Mouse (Mus musculus) MEL (cell line): Measurements from ENCODE around the gene Ctdnep1. TPM values are rescaled to one million over a fixed set of nuclear protein-coding genes. Genes with fewer than 3 reads are reported as not detected.

ENCODE experiments used
- DNase-seq: peaks from one replicate; pipeline ENCODE4 v3.0.0; 2011; ENCODE audit warnings: low read depth, low spot score
- H3K27ac ChIP-seq: 2 replicates; pipeline ENCODE4 v1.5.1; 2012; ENCODE audit warnings: low read depth, mild to moderate bottlenecking, control low read depth, low read length, moderate library complexity; ENCODE audit not compliant: control insufficient read depth
- H3K27me3 ChIP-seq, 2 experiments: fragments of 150-350 bp in 1 of 2; sonication (generic) in 1 of 2; 2 replicates each; pipeline ENCODE4 v1.6.1; 2012; ENCODE audit warnings: low read length in 2 of 2, mild to moderate bottlenecking in 2 of 2, improper control_type of control experiment in 1 of 2, moderate library complexity in 1 of 2; ENCODE audit not compliant: insufficient read depth in 2 of 2, control insufficient read depth in 1 of 2
- H3K36me3 ChIP-seq, 2 experiments: 2 replicates each; pipeline ENCODE4 v1.6.1; 2012 to 2014; ENCODE audit warnings: low read length in 2 of 2, improper control_type of control experiment in 1 of 2, inconsistent platforms in 1 of 2, mild to moderate bottlenecking in 1 of 2; ENCODE audit not compliant: insufficient read depth in 2 of 2, control insufficient read depth in 1 of 2
- H3K4me1 ChIP-seq, 2 experiments: fragments of 150-350 bp in 1 of 2; sonication (generic) in 1 of 2; 2 replicates each; pipeline ENCODE4 v1.6.1; 2012; ENCODE audit warnings: low read length in 2 of 2, improper control_type of control experiment in 1 of 2, mild to moderate bottlenecking in 1 of 2; ENCODE audit not compliant: insufficient read depth in 2 of 2, control insufficient read depth in 1 of 2
- H3K4me3 ChIP-seq, 2 experiments: fragments of 150-350 bp in 1 of 2; sonication (generic) in 1 of 2; 2 replicates each; pipeline ENCODE4 v1.5.1; 2012; ENCODE audit warnings: low read depth in 2 of 2, low read length in 2 of 2, mild to moderate bottlenecking in 2 of 2, moderate library complexity in 2 of 2, control low read depth in 1 of 2, improper control_type of control experiment in 1 of 2; ENCODE audit not compliant: control insufficient read depth in 1 of 2, insufficient read depth in 1 of 2
- H3K79me2 ChIP-seq: 2 replicates; pipeline ENCODE4 v1.6.1; 2012; ENCODE audit warnings: mild to moderate bottlenecking, low read length, moderate library complexity; ENCODE audit not compliant: control insufficient read depth, poor library complexity, insufficient read depth
- H3K9ac ChIP-seq: 2 replicates; pipeline ENCODE4 v1.6.1; 2012; ENCODE audit warnings: low read depth, mild to moderate bottlenecking, control low read depth, low read length, moderate library complexity; ENCODE audit not compliant: control insufficient read depth, poor library complexity, severe bottlenecking
- H3K9me3 ChIP-seq: fragments of 150-350 bp; sonication (generic); replicated peaks from 2 replicates; pipeline ENCODE4 v1.6.1; 2012; ENCODE audit warnings: mild to moderate bottlenecking, low read length, improper control_type of control experiment, moderate library complexity; ENCODE audit not compliant: insufficient read depth
- BHLHE40 ChIP-seq: IDR thresholded peaks from 2 replicates; pipeline ENCODE4 v1.6.1; 2012; ENCODE audit warnings: low read depth, mild to moderate bottlenecking, inconsistent platforms, low read length, improper control_type of control experiment, borderline replicate concordance
- CHD2 ChIP-seq: IDR thresholded peaks from 2 replicates; pipeline ENCODE4 v1.6.1; 2011; ENCODE audit warnings: low read length, improper control_type of control experiment
- ELF1 ChIP-seq: IDR thresholded peaks from 2 replicates; pipeline ENCODE4 v1.6.1; 2014; ENCODE audit warnings: low read depth, mild to moderate bottlenecking, inconsistent platforms, low read length, improper control_type of control experiment, moderate library complexity
- EP300 ChIP-seq, 2 experiments: IDR thresholded peaks; 2 replicates each; pipeline ENCODE4 v1.6.1; 2011; ENCODE audit warnings: improper control_type of control experiment in 2 of 2, low read length in 2 of 2, low read depth in 1 of 2, mild to moderate bottlenecking in 1 of 2
- GABPA ChIP-seq: IDR thresholded peaks from 2 replicates; pipeline ENCODE4 v1.6.1; 2012; ENCODE audit warnings: low read depth, mild to moderate bottlenecking, inconsistent platforms, low read length, improper control_type of control experiment, moderate library complexity
- GATA1 ChIP-seq: IDR thresholded peaks from 2 replicates; pipeline ENCODE4 v1.6.1; 2011; ENCODE audit warnings: low read depth, low read length, improper control_type of control experiment
- KAT2A ChIP-seq: conservative IDR thresholded peaks from 2 replicates; pipeline ENCODE4 v1.6.1; 2012; ENCODE audit warnings: low read depth, low read length, improper control_type of control experiment, inconsistent platforms
- MAFK ChIP-seq: IDR thresholded peaks from 2 replicates; pipeline ENCODE4 v1.6.1; 2011; ENCODE audit warnings: low read depth, mild to moderate bottlenecking, low read length, improper control_type of control experiment, borderline replicate concordance
- MAX ChIP-seq: IDR thresholded peaks from 2 replicates; pipeline ENCODE4 v1.6.1; 2011; ENCODE audit warnings: low read length, improper control_type of control experiment
- MAZ ChIP-seq: IDR thresholded peaks from 2 replicates; pipeline ENCODE4 v1.6.1; 2012; ENCODE audit warnings: low read depth, mild to moderate bottlenecking, inconsistent platforms, low read length, improper control_type of control experiment
- MYB ChIP-seq: IDR thresholded peaks from 2 replicates; pipeline ENCODE4 v1.6.1; 2011; ENCODE audit warnings: mild to moderate bottlenecking, low read depth, low read length, improper control_type of control experiment
- MYC ChIP-seq: IDR thresholded peaks from 2 replicates; pipeline ENCODE4 v1.6.1; 2011; ENCODE audit warnings: low read depth, mild to moderate bottlenecking, low read length, improper control_type of control experiment, moderate library complexity
- POLR2A ChIP-seq, 2 experiments: IDR thresholded peaks; 2 replicates each; pipeline ENCODE4 v1.6.1; 2011 to 2012; ENCODE audit warnings: low read length in 2 of 2, mild to moderate bottlenecking in 2 of 2, control low read depth in 1 of 2, improper control_type of control experiment in 1 of 2, low read depth in 1 of 2, moderate library complexity in 1 of 2; ENCODE audit not compliant: control insufficient read depth in 1 of 2, insufficient read depth in 1 of 2, poor library complexity in 1 of 2
- RAD21 ChIP-seq: IDR thresholded peaks from 2 replicates; pipeline ENCODE4 v1.6.1; 2011; ENCODE audit warnings: mild to moderate bottlenecking, low read depth, low read length, improper control_type of control experiment
- SIN3A ChIP-seq: IDR thresholded peaks from 2 replicates; pipeline ENCODE4 v1.6.1; 2012; ENCODE audit warnings: low read length, improper control_type of control experiment, inconsistent platforms
- SMC3 ChIP-seq: IDR thresholded peaks from 2 replicates; pipeline ENCODE4 v1.6.1; 2011; ENCODE audit warnings: low read depth, low read length, improper control_type of control experiment
- TBP ChIP-seq: IDR thresholded peaks from 2 replicates; pipeline ENCODE4 v1.8.0; 2011; ENCODE audit warnings: low read depth, low read length, improper control_type of control experiment
- TCF12 ChIP-seq: IDR thresholded peaks from 2 replicates; pipeline ENCODE4 v1.6.1; 2014; ENCODE audit warnings: low read depth, mild to moderate bottlenecking, inconsistent platforms, low read length, improper control_type of control experiment, moderate library complexity
- USF1 ChIP-seq: IDR thresholded peaks from 2 replicates; pipeline ENCODE4 v1.6.1; 2014; ENCODE audit warnings: low read depth, mild to moderate bottlenecking, inconsistent platforms, low read length, improper control_type of control experiment, moderate library complexity
- ZC3H11A ChIP-seq: IDR thresholded peaks from 2 replicates; pipeline ENCODE4 v1.6.1; 2012; ENCODE audit warnings: low read depth, mild to moderate bottlenecking, inconsistent platforms, low read length, improper control_type of control experiment
- ZKSCAN1 ChIP-seq: IDR thresholded peaks from 2 replicates; pipeline ENCODE4 v1.6.1; 2012; ENCODE audit warnings: low read depth, mild to moderate bottlenecking, inconsistent platforms, low read length, improper control_type of control experiment, moderate library complexity
- polyA plus RNA-seq, 2 experiments: library from polyadenylated mRNA; stranded (reverse) in 1 of 2; unstranded in 1 of 2; fragments of >175 nt in 1 of 2; fragments of >200 nt in 1 of 2; gene quantifications; 2 replicates each; pipeline versions ENCODE4 v1.2.1 to v1.2.4; 2012; ENCODE audit warnings: low replicate concordance in 2 of 2, low read depth in 1 of 2; ENCODE audit not compliant: insufficient read length in 2 of 2, insufficient read depth in 1 of 2, missing spikeins in 1 of 2
- total RNA-seq: library from RNA; depleted of rRNA; stranded (reverse); fragments of 300-350 nt; gene quantifications from 2 replicates; pipeline ENCODE4 v1.2.3, GENCODE M21; 2012

The Ctdnep1 gene
- total and polyA plus RNA-seq, 3 experiments = 47.3 to 133 TPM; not detected in 1

GRCm38 (mm10) chr11:70026689-70027088 lies 45.7 kb downstream of the Ctdnep1 start:
- H3K4me1 ChIP-seq = peaks cover 0 to 11% of the 10 kb centered on the region in 2 experiments; a peak in 2 of 4 replicates
- TF ChIP-seq ZKSCAN1 = no peak
- TF ChIP-seq POLR2A (IDR thresholded peaks at IDR 0.05; ENCODE audit: control insufficient read depth in 1 of 2, insufficient read depth in 1 of 2, low read depth in 1 of 2, low read length in 2 of 2, poor library complexity in 1 of 2) = no peak
- no peak for TF ChIP-seq ZC3H11A
- no peak for TF ChIP-seq TCF12
- no peak for TF ChIP-seq USF1
- no peak for TF ChIP-seq GABPA
- no peak for TF ChIP-seq MAZ
- no peak for TF ChIP-seq GATA1
- TF ChIP-seq MYC = no peak
- no peak for TF ChIP-seq SIN3A
- TF ChIP-seq BHLHE40 = no peak
- TF ChIP-seq EP300 (IDR thresholded peaks at IDR 0.05; ENCODE audit: low read depth in 1 of 2, low read length in 2 of 2) = no peak
- no peak for TF ChIP-seq MAX
- TF ChIP-seq, all 39 proteins: peak for 0
- no peak overlapping the region for H3K27ac ChIP-seq
- no peaks in the 10 kb centered on the region for H3K9me3 ChIP-seq
- H3K36me3 ChIP-seq = peaks cover 0 to 3% of the 10 kb centered on the region in 2 experiments; a peak in 2 of 4 replicates
- H3K4me3 ChIP-seq = no peak overlapping the region
- H3K9ac ChIP-seq = no peak overlapping the region
- peaks cover 2% of the 10 kb centered on the region; the same call in 1 of the 2 replicates for H3K79me2 ChIP-seq
- no peak for DNase-seq
- no peaks in the 10 kb centered on the region for H3K27me3 ChIP-seq

- H3K36me3 ChIP-seq = peaks cover 0 to 3% of the 10 kb centered on the region in 2 experiments; a peak in 2 of 4 replicates
- H3K79me2 ChIP-seq = no peaks in the 10 kb centered on the region
- no peaks in the 10 kb centered on the region for H3K9me3 ChIP-seq
- no peak overlapping the region for H3K4me3 ChIP-seq
- no peaks in the 10 kb centered on the region for H3K27me3 ChIP-seq
- H3K9ac ChIP-seq = no peak overlapping the region
- TF ChIP-seq MAX = no peak
- TF ChIP-seq POLR2A (IDR thresholded peaks at IDR 0.05; ENCODE audit: control insufficient read depth in 1 of 2, insufficient read depth in 1 of 2, low read depth in 1 of 2, low read length in 2 of 2, poor library complexity in 1 of 2) = no peak
- TF ChIP-seq CHD2 = no peak
- TF ChIP-seq TBP = no peak
- TF ChIP-seq RAD21 = no peak
- no peak for TF ChIP-seq SIN3A
- no peak for TF ChIP-seq MYC
- no peak for TF ChIP-seq MYB
- no peak for TF ChIP-seq GATA1
- TF ChIP-seq MAFK = no peak
- no peak for TF ChIP-seq KAT2A
- no peak for TF ChIP-seq USF1
- no peak for TF ChIP-seq BHLHE40
- no peak for TF ChIP-seq ZC3H11A
- TF ChIP-seq EP300 (IDR thresholded peaks at IDR 0.05; ENCODE audit: low read depth in 1 of 2, low read length in 2 of 2) = no peak
- TF ChIP-seq ELF1 = no peak
- no peak for TF ChIP-seq SMC3
- no peak for DNase-seq
- H3K27ac ChIP-seq = no peak overlapping the region
- peaks cover 0 to 9% of the 10 kb centered on the region in 2 experiments; a peak in 2 of 4 replicates for H3K4me1 ChIP-seq
Measured at GRCm38 (mm10) chr11:70027397-70027796, 46.4 kb downstream of the Ctdnep1 start.
